Mouse (Mus musculus): Measurements from ENCODE around the gene Chek1. TPM values are rescaled to one million over a fixed set of nuclear protein-coding genes. Genes with fewer than 3 reads are reported as not detected.

Chek1 gene
- 50.5 and 55.8 TPM in 2 replicates for polyA plus RNA-seq (2016; fragmentation: Nextera tagmentation; extraction: Ambion mirVana)

GRCm38 (mm10) chr9:36727034-36727755 is at the start of gene Chek1:
TSS of gene Chek1 (minus strand) at chr9:36727065.
- no peak for ATAC-seq (ENCODE audit: insufficient number of reproducible peaks, insufficient read depth, low FRiP score, low TSS enrichment, low read depth)
- Histone ChIP-seq H3K4me3 (replicated peaks) (peak within 1 kb of the TSS; percentile 69), H3K27ac (peak within 1 kb of the TSS; percentile 97), H3K27me3 (no peaks in the 10 kb centered on the region), H3K9me3 (no peaks in the 10 kb centered on the region), H3K9ac (replicated peaks) (peak within 1 kb of the TSS; percentile 70), H3K36me3 (peaks cover 43% of the 10 kb centered on the region), H3K4me1 (replicated peaks) (peaks cover 9% of the 10 kb centered on the region), H3K4me2 (peak within 1 kb of the TSS; percentile 81)
- 8% methylated on average over 11 of the region's 12 CpGs for WGBS

- peaks cover 13% of the 10 kb centered on the region; the same call in 1 of the 2 replicates for H3K4me1 ChIP-seq (replicated peaks)
- ATAC-seq (ENCODE audit: insufficient number of reproducible peaks, insufficient read depth, low FRiP score, low TSS enrichment, low read depth), result no peak
- peaks cover 11% of the 10 kb centered on the region; the same call in 1 of the 2 replicates for H3K36me3 ChIP-seq
- no peaks in the 10 kb centered on the region for H3K27me3 ChIP-seq
- H3K4me2 ChIP-seq, result peak overlapping the region; percentile 69
- H3K27ac ChIP-seq, result no peak overlapping the region
- WGBS, result 88% methylated on average over 1 of the region's 1 CpGs
- no peak overlapping the region for H3K9ac ChIP-seq (replicated peaks)
- H3K4me3 ChIP-seq (replicated peaks), result no peak overlapping the region
- H3K9me3 ChIP-seq, result no peaks in the 10 kb centered on the region
Measured at GRCm38 (mm10) chr9:36769048-36769413, 42.2 kb upstream of the Chek1 start.

GRCm38 (mm10) chr9:36768156-36769047 is 41.5 kb upstream of the Chek1 start:
- peak; percentile 12; the same call in 1 of the 2 replicates for ATAC-seq (ENCODE audit: insufficient number of reproducible peaks, insufficient read depth, low FRiP score, low TSS enrichment, low read depth)
- WGBS, result 14% methylated on average over 25 of the region's 25 CpGs
- Histone ChIP-seq H3K9ac (replicated peaks) (peak overlapping the region; percentile 81), H3K36me3 (peaks cover 16% of the 10 kb centered on the region), H3K27me3 (no peaks in the 10 kb centered on the region), H3K4me2 (peak overlapping the region; percentile 69), H3K4me1 (replicated peaks) (peaks cover 13% of the 10 kb centered on the region; the same call in 1 of the 2 replicates), H3K9me3 (no peaks in the 10 kb centered on the region), H3K4me3 (replicated peaks) (peak overlapping the region; percentile 93), H3K27ac (peak overlapping the region; percentile 92)

GRCm38 (mm10) chr9:36767203-36768143 is 40.6 kb upstream of the Chek1 start, which contains the start of gene Stt3a:
TSS of gene Stt3a (minus strand) at chr9:36767679.
- H3K27me3 ChIP-seq, result no peaks in the 10 kb centered on the region
- peak within 1 kb of the TSS; percentile 84 for H3K4me2 ChIP-seq
- peak; percentile 100 for ATAC-seq (ENCODE audit: insufficient number of reproducible peaks, insufficient read depth, low FRiP score, low TSS enrichment, low read depth)
- peak within 1 kb of the TSS; percentile 93 for H3K4me3 ChIP-seq (replicated peaks)
- H3K9me3 ChIP-seq, result no peaks in the 10 kb centered on the region
- peaks cover 25% of the 10 kb centered on the region for H3K36me3 ChIP-seq
- peak within 1 kb of the TSS; percentile 85 for H3K9ac ChIP-seq (replicated peaks)
- under 1% methylated on average over 60 of the region's 60 CpGs for WGBS
- peaks cover 13% of the 10 kb centered on the region; the same call in 1 of the 2 replicates for H3K4me1 ChIP-seq (replicated peaks)
- peak within 1 kb of the TSS; percentile 92 for H3K27ac ChIP-seq

- Histone ChIP-seq H3K27ac (no peak overlapping the region), H3K4me3 (replicated peaks) (no peak overlapping the region), H3K4me2 (no peak overlapping the region), H3K9me3 (no peaks in the 10 kb centered on the region), H3K4me1 (replicated peaks) (peaks cover 13% of the 10 kb centered on the region; the same call in 1 of the 2 replicates), H3K27me3 (no peaks in the 10 kb centered on the region), H3K9ac (replicated peaks) (no peak overlapping the region), H3K36me3 (peaks cover 44% of the 10 kb centered on the region)
- WGBS, result 88% methylated on average over 1 of the region's 1 CpGs
- no peak for ATAC-seq (ENCODE audit: insufficient number of reproducible peaks, insufficient read depth, low FRiP score, low TSS enrichment, low read depth)
Measured at GRCm38 (mm10) chr9:36764378-36764777, 37.5 kb upstream of the Chek1 start.

- Histone ChIP-seq H3K9ac (replicated peaks) (peak overlapping the region; percentile 70), H3K36me3 (peaks cover 45% of the 10 kb centered on the region), H3K27me3 (no peaks in the 10 kb centered on the region), H3K4me3 (replicated peaks) (peak overlapping the region; percentile 69), H3K4me1 (replicated peaks) (peaks cover 9% of the 10 kb centered on the region), H3K4me2 (peak overlapping the region; percentile 81), H3K27ac (peak overlapping the region; percentile 97), H3K9me3 (no peaks in the 10 kb centered on the region)
- peak; percentile 95 for ATAC-seq (ENCODE audit: insufficient number of reproducible peaks, insufficient read depth, low FRiP score, low TSS enrichment, low read depth)
- WGBS, result under 1% methylated on average over 53 of the region's 53 CpGs
Measured at GRCm38 (mm10) chr9:36726131-36727033, 483 bp downstream of the Chek1 start.

- H3K4me1 ChIP-seq (replicated peaks), result no peaks in the 10 kb centered on the region
- H3K9me3 ChIP-seq, result no peaks in the 10 kb centered on the region
- no peak overlapping the region for H3K27ac ChIP-seq
- H3K9ac ChIP-seq (replicated peaks), result no peak overlapping the region
- 77% methylated on average over 3 of the region's 3 CpGs for WGBS
- H3K4me3 ChIP-seq (replicated peaks), result no peak overlapping the region
- no peaks in the 10 kb centered on the region for H3K27me3 ChIP-seq
- ATAC-seq (ENCODE audit: insufficient number of reproducible peaks, insufficient read depth, low FRiP score, low TSS enrichment, low read depth), result no peak
- H3K36me3 ChIP-seq, result peaks cover 75% of the 10 kb centered on the region
- no peak overlapping the region for H3K4me2 ChIP-seq
Measured at GRCm38 (mm10) chr9:36716624-36717023, 10.2 kb downstream of the Chek1 start.

GRCm38 (mm10) chr9:36707304-36707703 is 19.6 kb downstream of the Chek1 start:
- no peak for ATAC-seq (ENCODE audit: insufficient number of reproducible peaks, insufficient read depth, low FRiP score, low TSS enrichment, low read depth)

GRCm38 (mm10) chr9:36705923-36706322 is 20.9 kb downstream of the Chek1 start:
- Histone ChIP-seq H3K9ac (replicated peaks) (no peak overlapping the region), H3K4me1 (replicated peaks) (no peaks in the 10 kb centered on the region), H3K27me3 (no peaks in the 10 kb centered on the region), H3K27ac (no peak overlapping the region), H3K4me3 (replicated peaks) (no peak overlapping the region), H3K9me3 (no peaks in the 10 kb centered on the region), H3K36me3 (peaks cover 29% of the 10 kb centered on the region), H3K4me2 (no peak overlapping the region)
- WGBS, result 81% methylated on average over 3 of the region's 3 CpGs
- no peak for ATAC-seq (ENCODE audit: insufficient number of reproducible peaks, insufficient read depth, low FRiP score, low TSS enrichment, low read depth)

More at GRCm38 (mm10) chr9:36707304-36707703, 19.6 kb downstream of the Chek1 start:
- no peaks in the 10 kb centered on the region for H3K27me3 ChIP-seq
- no peaks in the 10 kb centered on the region for H3K4me1 ChIP-seq (replicated peaks)
- no peaks in the 10 kb centered on the region for H3K9me3 ChIP-seq
- no peak overlapping the region for H3K4me2 ChIP-seq
- 93% methylated on average over 6 of the region's 6 CpGs for WGBS
- H3K27ac ChIP-seq, result no peak overlapping the region
- H3K9ac ChIP-seq (replicated peaks), result no peak overlapping the region
- peaks cover 36% of the 10 kb centered on the region for H3K36me3 ChIP-seq
- H3K4me3 ChIP-seq (replicated peaks), result no peak overlapping the region

- ATAC-seq (ENCODE audit: insufficient number of reproducible peaks, insufficient read depth, low FRiP score, low TSS enrichment, low read depth), result no peak
- Histone ChIP-seq H3K27me3 (no peaks in the 10 kb centered on the region), H3K9ac (replicated peaks) (no peak overlapping the region), H3K27ac (no peak overlapping the region), H3K4me2 (no peak overlapping the region), H3K36me3 (no peaks in the 10 kb centered on the region), H3K4me3 (replicated peaks) (no peak overlapping the region), H3K9me3 (no peaks in the 10 kb centered on the region), H3K4me1 (replicated peaks) (no peaks in the 10 kb centered on the region)
- 92% methylated on average over 10 of the region's 10 CpGs for WGBS
Measured at GRCm38 (mm10) chr9:36694276-36694675, 32.6 kb downstream of the Chek1 start.

All from limb, embryonic 12.5 days (tissue).